Comparison of ENCODE assay signal across 8 mouse cellular contexts in the genomic region with DNA sequence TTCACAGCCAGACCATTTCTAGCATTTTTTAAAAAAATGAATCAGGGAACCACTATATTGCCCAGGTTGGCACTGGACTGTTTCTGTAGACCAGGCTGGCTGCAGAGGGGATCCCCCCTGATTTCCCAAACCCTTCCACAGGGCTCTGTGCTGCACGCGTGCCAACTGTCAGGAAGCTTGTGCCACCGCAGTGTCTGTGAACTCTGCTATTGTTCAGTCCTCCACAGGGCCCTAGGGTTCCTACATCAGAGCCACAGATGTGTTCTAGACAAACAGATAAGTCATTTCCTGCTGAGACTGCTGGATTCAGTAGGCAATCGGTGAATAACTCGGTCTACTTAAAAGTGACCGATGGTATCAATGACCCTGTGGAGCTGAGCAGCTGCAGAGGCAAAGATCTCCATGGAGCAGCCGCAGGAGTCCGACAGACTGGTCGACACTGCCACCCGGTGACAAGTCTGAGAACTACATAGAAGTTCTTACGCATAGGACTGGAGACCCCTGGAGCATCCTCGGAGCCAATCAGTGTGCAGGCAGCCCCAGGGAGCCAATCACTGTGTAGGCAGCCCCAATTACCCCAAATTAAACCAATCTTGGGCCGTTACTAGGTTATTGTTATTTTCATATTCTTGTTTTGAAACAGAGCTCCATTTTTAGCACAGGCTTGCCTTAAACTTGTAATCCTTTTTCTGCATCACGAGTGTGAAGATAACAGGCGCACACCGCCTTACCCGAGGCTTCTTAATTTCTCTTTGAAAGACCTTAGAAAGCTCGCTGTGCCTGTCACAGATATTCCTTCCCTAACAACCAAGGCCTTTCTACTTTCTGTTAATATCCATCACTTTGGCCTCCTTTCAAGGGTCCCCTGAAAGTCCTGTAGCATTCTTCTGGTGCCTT. TPM values are rescaled to one million over a fixed set of nuclear protein-coding genes. Genes with fewer than 3 reads are reported as not detected.
DNase-seq lines count a peak whose midpoint lies in the region; ATAC-seq and TF ChIP-seq lines count a peak whose summit lies in the region.

No protein-coding gene starts in this region.

- H3K36me3 ChIP-seq in hindbrain, embryonic 16.5 days (ENCODE audit: control insufficient read depth, insufficient read depth, low read length) = no peaks in the 10 kb centered on the region

- peaks cover under 1% of the 10 kb centered on the region; the same call in 1 of the 2 replicates for H3K27me3 ChIP-seq in hindbrain, embryonic 16.5 days (replicated peaks; ENCODE audit: control insufficient read depth, insufficient read depth, low read length)

- peak overlapping the region; percentile 56 for H3K9ac ChIP-seq in hindbrain, embryonic 16.5 days (ENCODE audit: low read depth, low read length)

- TF ChIP-seq CTCF in left cerebral cortex, adult 2 months (IDR thresholded peaks at IDR 0.05) = peak; percentile 92

- peak; percentile 57 for DNase-seq in T-cell, adult 2 months (ENCODE audit: low spot score)
- peak; percentile 88 to 94 for DNase-seq in cerebellum, postnatal 25 days
- DNase-seq in gastrocnemius, adult 18-20 months (ENCODE audit: low spot score) = peak; percentile 56
- peak; percentile 91 to 92 for DNase-seq in left cerebral cortex, adult 2 months (ENCODE audit: extremely low spot score in 1 of 2, low spot score in 2 of 2)
- peak; percentile 98 for DNase-seq in right cerebral cortex, adult 2 months (ENCODE audit: low spot score in 2 of 2)
- peak; percentile 64 for DNase-seq in yolk sac, embryonic 10.5 days (ENCODE audit: low spot score)

- ATAC-seq in hindbrain, embryonic 16.5 days = peak; percentile 100
- peak; percentile 94 for ATAC-seq in megakaryocyte, adult 5-6 weeks (ENCODE audit: poor library complexity, severe bottlenecking)

- H3K4me2 ChIP-seq in hindbrain, embryonic 16.5 days (ENCODE audit: low read length) = peak overlapping the region; percentile 56

- WGBS in hindbrain, embryonic 16.5 days = 11% methylated on average over 18 of the region's 18 CpGs

- no peaks in the 10 kb centered on the region for H3K9me3 ChIP-seq in hindbrain, embryonic 16.5 days (ENCODE audit: control insufficient read depth, low read length)

- peak overlapping the region; percentile 59; the same call in 1 of the 2 replicates for H3K27ac ChIP-seq in hindbrain, embryonic 16.5 days (ENCODE audit: low read depth, low read length)
- H3K27ac ChIP-seq in left cerebral cortex, adult 2 months = no peak overlapping the region

- intact Hi-C loops in left cerebral cortex, adult 2 months (cut with DNase I) = loop anchor here (1.0 to 2.0 kb wide), 3 partner anchors 52 to 197 kb away; partner anchors contain the start of gene Adra2b

- peak overlapping the region; percentile 36 for H3K4me3 ChIP-seq in hindbrain, embryonic 16.5 days (ENCODE audit: low read length)
- peak overlapping the region; percentile 40 for H3K4me3 ChIP-seq in left cerebral cortex, adult 2 months

- H3K4me1 ChIP-seq in hindbrain, embryonic 16.5 days (ENCODE audit: control insufficient read depth, insufficient read depth, low read depth, low read length) = peaks cover 8% of the 10 kb centered on the region

RNA-seq across cellular contexts. Expression of gene Prom2, which starts 18.1 kb away (rescaled TPM):
- total RNA-seq in gastrocnemius, adult 18-20 months (2021) = not detected
- polyA plus RNA-seq in hindbrain, embryonic 16.5 days (2015; fragmentation: Nextera tagmentation; extraction: Ambion mirVana) = 0.05 and 0.06 TPM in 2 replicates
- total RNA-seq in left cerebral cortex, adult 2 months (2021) = 1 to 10 TPM in 1 of 2 experiments, under 1 TPM in 1; 0.16 to 1.2 TPM
- total RNA-seq in megakaryocyte, adult 5-6 weeks (2015) = not detected in 2 replicates
- 0.12 TPM in 1 of 2 replicates, not detected in the other for total RNA-seq in megakaryocyte, adult 5-6 weeks (2017)

RNA-seq across cellular contexts. Expression of gene Zfp661, which starts 27.6 kb away (rescaled TPM):
- total RNA-seq in gastrocnemius, adult 18-20 months (2021) = 1 to 10 TPM; 2.0 to 3.0 TPM
- 6.3 and 6.4 TPM in 2 replicates for polyA plus RNA-seq in hindbrain, embryonic 16.5 days (2015; fragmentation: Nextera tagmentation; extraction: Ambion mirVana)
- total RNA-seq in left cerebral cortex, adult 2 months (2021) = 1 to 10 TPM; 6.3 to 8.1 TPM
- 1.1 TPM in 2 replicates for total RNA-seq in megakaryocyte, adult 5-6 weeks (2015)
- total RNA-seq in megakaryocyte, adult 5-6 weeks (2017) = 1.1 and 2.1 TPM in 2 replicates

RNA-seq across cellular contexts. Expression of gene Mrps5, which starts 27.7 kb away (rescaled TPM):
- total RNA-seq in gastrocnemius, adult 18-20 months (2021) = 10 to 100 TPM; 69.3 to 82.2 TPM
- polyA plus RNA-seq in hindbrain, embryonic 16.5 days (2015; fragmentation: Nextera tagmentation; extraction: Ambion mirVana) = 126 and 133 TPM in 2 replicates
- total RNA-seq in left cerebral cortex, adult 2 months (2021) = 10 to 100 TPM; 82.1 to 94.5 TPM
- total RNA-seq in megakaryocyte, adult 5-6 weeks (2015) = 10.4 and 15.7 TPM in 2 replicates
- 34.3 and 42.3 TPM in 2 replicates for total RNA-seq in megakaryocyte, adult 5-6 weeks (2017)

RNA-seq across cellular contexts. Expression of gene Kcnip3, which starts 37.4 kb away (rescaled TPM):
- under 1 TPM; 0.21 to 0.43 TPM for total RNA-seq in gastrocnemius, adult 18-20 months (2021)
- 15.4 and 20.0 TPM in 2 replicates for polyA plus RNA-seq in hindbrain, embryonic 16.5 days (2015; fragmentation: Nextera tagmentation; extraction: Ambion mirVana)
- total RNA-seq in left cerebral cortex, adult 2 months (2021) = 100 to 1,000 TPM; 114 to 126 TPM
- 3.5 and 3.6 TPM in 2 replicates for total RNA-seq in megakaryocyte, adult 5-6 weeks (2015)
- total RNA-seq in megakaryocyte, adult 5-6 weeks (2017) = 0.62 and 2.2 TPM in 2 replicates
